Mouse (Mus musculus): ENCODE data around the gene Nek8.
"Not testable (repeated sequence)": the region's sequence is repeated elsewhere in the genome, so short reads cannot be mapped to it uniquely, and the experiment has no call there.

Gene Nek8

GRCm38 (mm10) chr11:78140665-78141064 lies 35.8 kb downstream of the Nek8 start:
- DNase-seq (ENCODE audit: low read depth), result no peak

DNA sequence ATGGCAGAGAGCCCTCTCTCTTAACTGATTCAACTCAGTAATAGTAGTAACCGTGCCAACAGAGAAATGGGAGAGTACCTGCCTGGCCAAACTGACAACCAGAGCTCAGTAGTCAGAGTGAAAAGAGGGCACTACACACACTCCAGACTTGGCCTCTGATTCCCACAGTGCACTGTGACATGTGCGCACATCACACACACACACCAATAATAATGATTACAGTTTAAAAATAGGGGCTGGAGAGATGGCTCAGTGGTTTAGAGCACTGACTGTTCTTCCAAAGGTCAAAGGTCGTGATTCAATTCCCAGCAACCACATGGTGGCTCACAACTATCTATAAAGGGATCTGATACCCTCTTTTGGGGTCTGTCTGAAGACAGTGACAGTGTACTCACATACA lies 38.5 kb downstream of the Nek8 start:
- DNase-seq (ENCODE audit: low read depth), result no peak

DNA sequence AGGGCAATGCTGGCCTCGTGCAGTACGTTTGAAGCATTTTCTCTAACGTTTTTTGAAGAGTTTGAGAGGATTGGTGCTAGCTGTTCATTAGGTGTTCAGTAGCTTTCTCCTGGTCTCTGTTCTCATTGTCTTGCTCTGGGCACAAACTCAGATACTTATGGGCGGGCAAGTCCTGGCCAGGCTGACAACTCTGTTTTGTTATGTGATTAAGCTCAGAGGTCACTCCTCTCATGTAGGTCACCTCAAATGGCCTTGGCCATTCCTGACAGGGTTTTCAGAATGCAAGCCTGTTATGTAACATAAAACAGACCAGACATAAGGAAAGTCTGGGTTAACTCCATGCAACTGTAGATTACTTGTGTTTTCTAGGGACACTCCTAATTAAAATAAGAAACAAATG lies 38.9 kb downstream of the Nek8 start:
- DNase-seq (ENCODE audit: low read depth), result no peak

DNA sequence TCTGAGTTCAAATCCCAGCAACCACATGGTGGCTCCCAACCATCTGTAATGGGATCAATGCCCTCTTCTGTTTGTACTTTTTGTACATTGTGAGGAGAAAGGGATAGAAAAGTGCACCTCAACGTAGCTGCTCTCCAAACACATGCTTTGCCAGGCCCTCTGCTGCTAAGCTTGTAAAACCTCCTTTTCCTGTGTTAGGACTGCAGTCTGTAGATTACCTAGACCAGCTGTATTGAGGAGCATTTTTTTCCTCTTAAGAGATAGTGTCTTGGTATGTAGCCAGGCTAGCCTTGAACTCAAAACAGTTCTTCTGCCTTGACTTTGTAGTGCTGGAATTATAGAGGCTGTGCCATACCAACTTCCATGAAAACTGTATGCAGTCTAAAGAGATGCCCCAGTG lies 40.3 kb downstream of the Nek8 start:
- no peak for DNase-seq (ENCODE audit: low read depth)

- not testable (repeated sequence) for DNase-seq (ENCODE audit: low read depth)
These were observed 41.2 kb downstream of the Nek8 start for GRCm38 (mm10) chr11:78135314-78135713.

DNA sequence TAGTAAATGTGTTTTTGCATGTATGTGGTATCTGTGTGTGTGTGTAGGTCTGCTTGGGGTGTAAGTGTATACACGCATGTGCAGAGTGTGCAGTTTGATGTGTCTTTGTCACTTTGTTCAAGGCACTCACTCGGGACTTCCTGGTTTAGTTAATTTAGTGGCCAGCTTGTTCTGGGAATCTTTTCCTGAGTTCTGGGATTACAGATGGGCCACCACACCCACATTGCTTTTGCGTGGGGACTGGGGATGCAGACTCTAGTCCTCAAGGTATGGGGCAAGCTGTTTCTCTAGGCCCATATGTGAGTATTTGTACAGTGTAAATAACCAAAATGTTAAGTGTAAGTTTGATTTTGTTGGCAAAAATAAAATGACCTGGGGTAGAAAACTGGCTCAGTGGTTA lies 42.1 kb downstream of the Nek8 start:
- no peak for DNase-seq (ENCODE audit: low read depth)

DNA sequence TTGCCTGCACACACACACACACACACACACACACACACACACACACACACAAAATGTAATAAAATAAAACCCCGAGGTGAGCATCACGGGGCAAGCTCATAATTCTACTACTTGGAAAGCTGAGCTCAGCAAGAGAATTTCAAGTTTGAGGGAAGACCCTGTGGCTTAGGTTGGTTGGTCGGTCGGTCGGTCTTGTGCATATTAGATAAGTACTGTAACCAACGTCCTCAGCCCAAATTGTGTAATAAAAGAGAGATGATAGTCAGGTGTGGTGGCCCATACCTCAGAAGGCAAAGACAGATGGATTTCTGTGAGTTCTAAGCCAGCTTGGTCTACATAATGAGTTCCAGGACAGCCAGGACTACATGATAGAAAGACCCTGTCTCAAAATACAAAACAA lies 42.6 kb downstream of the Nek8 start:
- DNase-seq (ENCODE audit: low read depth), result no peak

GRCm38 (mm10) chr11:78129458-78129857 lies 47.0 kb downstream of the Nek8 start:
- DNase-seq (ENCODE audit: low read depth), result no peak

GRCm38 (mm10) chr11:78126739-78127138 lies 49.7 kb downstream of the Nek8 start:
- no peak for DNase-seq (ENCODE audit: low read depth)

DNA sequence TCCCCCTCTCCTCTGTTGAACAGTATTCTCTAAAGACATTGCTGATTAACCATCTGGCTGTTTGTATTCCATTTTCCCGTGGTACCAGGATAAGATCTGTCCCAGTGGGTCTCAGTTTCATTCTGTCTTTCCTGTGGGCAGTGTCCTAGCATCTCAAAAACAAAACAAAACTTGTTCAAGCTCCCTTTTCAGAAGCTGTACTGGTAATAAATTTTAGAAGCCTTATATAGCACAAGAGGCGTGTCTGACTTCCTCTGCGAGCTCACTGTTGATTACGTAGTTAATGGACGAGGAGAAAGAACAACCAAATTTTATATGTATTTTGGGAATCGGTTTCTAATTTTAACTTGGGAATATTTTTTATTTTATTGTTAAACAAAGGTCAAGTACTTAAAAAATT lies 50.8 kb downstream of the Nek8 start:
- DNase-seq (ENCODE audit: low read depth), result no peak

GRCm38 (mm10) chr11:78123782-78124181 lies 52.7 kb downstream of the Nek8 start:
- no peak for DNase-seq (ENCODE audit: low read depth)

DNA sequence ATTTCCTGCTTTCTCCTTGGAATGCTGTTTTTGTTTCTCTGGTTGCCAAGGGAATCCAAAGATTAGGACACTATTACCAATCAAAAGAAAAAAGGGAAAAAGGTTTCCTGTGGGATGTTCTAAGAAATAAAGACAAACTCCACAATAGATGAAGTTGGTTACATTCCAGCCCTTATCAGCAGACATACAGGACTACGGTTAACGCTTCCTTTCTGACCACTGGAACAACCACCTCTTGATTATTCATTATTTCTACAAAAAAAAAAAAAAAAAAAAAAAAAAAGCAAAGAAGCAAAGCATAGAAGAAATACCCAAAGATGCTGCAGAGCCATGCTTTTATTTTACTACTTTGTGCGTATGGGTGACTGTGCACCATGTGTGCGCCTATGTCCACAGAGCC lies 53.7 kb downstream of the Nek8 start:
- no peak for DNase-seq (ENCODE audit: low read depth)

DNA sequence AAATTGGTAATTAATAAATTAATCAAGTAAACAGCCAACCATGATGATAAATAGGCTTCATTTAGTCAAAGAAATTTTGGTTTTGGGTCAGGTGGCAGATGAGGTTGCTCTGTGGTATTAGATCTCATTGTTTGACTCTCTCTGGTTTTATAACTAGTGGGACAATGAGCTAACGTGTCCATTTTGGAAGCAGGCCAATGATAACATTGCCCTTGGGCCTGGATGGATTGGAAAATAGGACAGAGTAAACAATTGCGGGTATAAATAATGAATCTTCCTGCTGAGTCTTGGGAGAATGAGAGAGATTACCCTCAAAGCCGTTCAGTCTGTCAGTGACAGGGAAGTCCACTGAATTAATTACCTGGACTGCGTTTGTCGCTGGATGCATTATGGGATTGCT lies 55.3 kb downstream of the Nek8 start:
- DNase-seq (ENCODE audit: low read depth), result no peak

DNA sequence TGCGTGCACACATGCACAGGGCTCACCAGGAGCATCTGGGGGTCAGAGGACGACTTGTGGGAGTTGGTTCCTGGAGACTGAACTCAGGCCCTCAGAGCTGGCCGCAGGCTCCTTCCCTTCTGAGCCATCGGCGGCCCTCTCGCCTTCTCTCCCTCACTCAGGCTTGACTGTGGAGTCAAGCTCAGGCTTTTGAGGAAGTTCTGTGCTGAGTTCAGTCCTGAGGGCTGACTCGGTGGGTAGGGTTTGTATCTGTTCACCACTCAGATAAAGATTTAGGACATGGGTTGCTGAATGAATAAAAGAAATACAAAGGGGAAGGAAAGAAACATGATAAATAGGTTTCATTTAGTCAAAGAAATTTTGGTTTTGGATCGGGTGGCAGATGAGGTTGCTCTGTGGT lies 56.6 kb downstream of the Nek8 start:
- DNase-seq (ENCODE audit: low read depth), result no peak

- DNase-seq (ENCODE audit: low read depth), result no peak
These were observed 58.0 kb downstream of the Nek8 start for GRCm38 (mm10) chr11:78118467-78118866.

DNA sequence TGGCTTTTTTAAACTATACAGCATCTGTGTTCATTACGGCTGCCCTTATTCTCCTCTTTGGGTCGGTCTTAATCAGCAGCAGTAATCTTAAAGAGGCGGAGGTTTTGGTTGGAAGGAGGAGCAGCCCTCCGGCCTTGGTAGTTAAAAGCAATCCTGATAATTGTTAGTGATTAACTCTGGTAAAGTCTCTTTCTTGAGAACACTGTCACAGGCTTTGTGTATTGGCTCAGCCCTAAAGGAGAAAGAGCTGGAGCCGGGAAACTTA lies 60.4 kb downstream of the Nek8 start:
- no peak for DNase-seq (ENCODE audit: low read depth)
